Mouse (Mus musculus) large intestine, adult 2 months (tissue): Measurements from ENCODE around the gene Megf9. TPM values are rescaled to one million over a fixed set of nuclear protein-coding genes. Genes with fewer than 3 reads are reported as not detected.

Experiments
- DNase-seq: peaks from one replicate; pipeline ENCODE4 v3.0.0-alpha.2; 2012; ENCODE audit warnings: low read depth, low spot score
- WGBS: fragments of 180-500 bp; shearing (Covaris S2); methylation state at CpG from one replicate; pipeline ENCODE4 v1.1.7; 2018; 5-methylcytosine and 5-hydroxymethylcytosine counted together
- polyA plus RNA-seq: library from polyadenylated mRNA; depleted of rRNA; stranded (reverse); fragments of >200 nt; gene quantifications from 2 replicates; pipeline ENCODE4 v1.2.3, GENCODE M21; 2012; rRNA removed

Gene Megf9
- polyA plus RNA-seq = 1.6 and 5.0 TPM in 2 replicates

GRCm38 (mm10) chr4:70534891-70535269 is at the start of gene Megf9:
Gene Megf9, minus strand, starts transcription at chr4:70534995.
- DNase-seq = peak; percentile 97
- WGBS = under 1% methylated on average over 46 of the region's 46 CpGs

DNA sequence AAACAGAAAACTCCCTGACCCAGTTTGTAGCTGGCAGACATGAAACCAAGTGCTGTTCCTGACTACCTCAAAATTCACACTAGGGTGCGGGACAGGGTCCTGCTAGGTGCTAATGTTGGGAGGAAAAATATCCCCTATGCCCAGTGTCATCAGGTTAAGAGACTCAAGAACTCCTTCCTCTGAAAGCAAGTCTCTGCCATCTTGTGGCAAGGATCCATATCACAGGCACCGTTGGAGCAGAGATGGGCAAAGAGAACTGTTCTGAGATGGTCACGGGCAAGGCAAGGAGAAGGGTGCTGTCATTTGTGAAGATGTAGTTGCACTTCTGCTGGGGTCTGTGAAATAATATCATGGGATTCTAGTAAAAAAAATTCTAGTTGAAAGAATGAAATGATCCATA is 44.9 kb upstream of the Megf9 start:
- DNase-seq = no peak
- 38% methylated on average over 3 of the region's 3 CpGs for WGBS

GRCm38 (mm10) chr4:70578301-70578700 is 43.5 kb upstream of the Megf9 start:
- WGBS = 42% methylated on average over 3 of the region's 3 CpGs
- no peak for DNase-seq

DNA sequence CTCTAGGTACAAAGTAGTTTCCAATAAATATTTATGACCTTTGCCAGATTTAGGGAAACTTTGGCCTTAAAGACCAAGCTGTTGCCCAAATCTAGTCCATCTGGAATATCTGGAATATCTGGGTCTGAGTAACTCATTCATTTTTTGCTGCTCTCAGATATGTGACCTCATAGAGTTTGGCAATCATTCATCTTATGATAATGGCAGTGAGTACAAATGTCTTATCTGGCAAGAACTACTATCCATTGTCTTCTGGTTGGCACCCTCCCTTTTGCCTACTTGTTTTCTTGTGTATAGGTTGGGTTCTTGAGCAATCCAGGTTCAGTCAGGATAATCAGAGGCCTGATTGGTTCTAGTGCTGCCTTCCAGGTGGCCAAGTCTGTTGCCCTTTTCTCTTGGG is 41.3 kb upstream of the Megf9 start:
- DNase-seq = no peak

GRCm38 (mm10) chr4:70573926-70574325 is 39.1 kb upstream of the Megf9 start:
- DNase-seq = no peak
- 89% methylated on average over 2 of the region's 2 CpGs for WGBS

DNA sequence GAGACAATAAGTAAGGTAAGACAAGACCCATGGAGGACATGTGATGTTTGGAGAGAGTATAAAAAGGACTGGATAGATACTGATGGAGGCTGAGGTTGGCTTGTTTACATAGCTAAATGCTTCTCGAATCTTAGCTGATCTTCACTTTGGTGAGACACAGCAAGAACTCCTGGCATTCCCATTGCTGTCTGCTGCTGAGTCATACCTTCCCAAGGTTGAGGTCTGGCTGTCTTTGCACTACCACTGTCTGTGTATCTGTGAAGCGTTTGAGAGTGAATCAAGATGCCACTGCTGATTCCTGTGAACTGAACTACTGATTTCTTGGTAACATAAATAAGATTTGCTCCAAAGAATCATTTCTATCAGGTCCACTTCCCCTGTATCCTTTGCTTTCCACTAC is 19.1 kb upstream of the Megf9 start:
- WGBS = 43% methylated on average over 2 of the region's 2 CpGs
- DNase-seq = no peak

DNA sequence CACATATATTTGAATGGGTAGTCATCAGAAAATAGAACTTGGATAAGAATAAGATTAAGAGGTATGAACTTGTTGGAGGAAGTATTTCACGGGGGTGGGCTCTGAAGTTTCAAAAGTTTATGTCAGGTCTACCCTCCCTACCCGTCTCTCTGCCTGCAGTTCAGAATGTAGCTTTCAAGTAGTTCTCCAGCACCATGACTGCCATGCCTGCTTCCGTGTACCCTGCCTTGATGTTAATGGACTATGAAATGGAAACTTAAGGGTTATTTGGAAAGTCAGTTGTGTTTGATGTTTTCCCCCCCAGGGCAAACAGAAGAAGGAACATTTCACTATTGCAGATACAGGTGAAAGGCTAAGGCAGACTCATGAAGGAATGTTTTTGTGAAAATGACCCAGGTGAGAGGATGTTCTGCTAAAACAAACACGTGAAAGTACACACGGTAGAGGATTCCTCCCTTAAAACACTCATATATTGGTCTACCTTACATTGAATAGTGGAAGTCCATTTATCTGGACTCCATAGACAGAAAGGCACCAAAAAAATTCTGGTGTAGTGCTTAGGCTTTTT is 18.5 kb upstream of the Megf9 start:
- DNase-seq = no peak

DNA sequence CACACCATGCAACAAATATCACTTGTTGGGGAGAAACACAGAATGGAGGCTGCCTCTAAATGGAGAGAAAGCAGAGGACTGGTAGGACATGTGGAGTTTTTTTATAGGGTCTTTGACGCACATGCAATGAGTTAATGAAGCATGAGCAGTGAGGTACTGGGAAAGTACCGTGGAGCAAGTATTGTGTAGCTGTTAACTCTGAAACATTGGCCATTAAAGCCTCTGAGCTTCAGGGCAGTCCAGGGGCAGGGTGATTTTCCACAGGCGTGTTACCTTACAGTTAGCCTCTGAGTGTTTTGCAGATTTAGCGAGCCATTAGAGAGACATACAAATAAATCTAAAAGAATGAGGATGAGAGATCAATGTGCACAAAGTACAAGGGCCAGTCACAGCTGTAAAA is 17.3 kb upstream of the Megf9 start:
- DNase-seq = no peak

More for the DNA sequence above, 18.5 kb upstream of the Megf9 start:
- whole genome bisulfite sequencing = 71% methylated on average over 5 of the region's 5 CpGs

GRCm38 (mm10) chr4:70547411-70548148 is 12.8 kb upstream of the Megf9 start:
- DNase-seq = no peak
- 87% methylated on average over 8 of the region's 8 CpGs for WGBS

More for the DNA sequence above, 17.3 kb upstream of the Megf9 start:
- WGBS = 59% methylated on average over 4 of the region's 4 CpGs

DNA sequence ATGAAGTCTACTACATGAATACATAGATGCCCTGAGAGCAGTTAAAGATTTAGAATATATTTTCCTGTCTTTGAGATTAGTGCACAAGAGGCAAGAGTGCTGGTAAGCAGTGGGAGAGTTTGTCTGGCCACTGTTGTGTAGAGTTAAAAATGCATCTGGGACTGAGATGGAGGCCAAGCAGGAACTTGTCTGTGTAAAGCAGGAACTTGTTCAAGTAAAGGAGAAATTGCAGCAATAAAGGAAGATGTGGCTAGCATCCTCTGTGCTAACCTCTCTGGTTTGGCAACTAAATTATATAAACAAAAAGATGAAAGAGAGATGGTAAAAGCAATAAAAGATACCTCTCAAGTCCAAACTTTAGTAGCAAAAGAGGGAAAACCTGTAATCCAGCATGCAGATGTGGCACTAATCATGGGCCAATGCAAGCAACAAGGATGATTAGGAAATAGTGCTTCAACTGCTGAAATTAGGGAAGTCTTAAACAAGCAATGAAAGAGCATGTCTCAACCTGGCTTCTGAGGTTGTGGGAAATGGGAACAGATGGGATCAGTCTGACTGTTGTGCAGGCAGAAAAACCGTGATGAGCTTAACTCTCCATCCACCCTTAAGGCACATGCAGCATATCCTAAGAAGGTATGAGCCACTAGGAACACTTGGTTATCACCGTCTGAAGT is 11.2 kb upstream of the Megf9 start:
- WGBS = 30% methylated on average over 2 of the region's 2 CpGs
- no peak for DNase-seq

DNA sequence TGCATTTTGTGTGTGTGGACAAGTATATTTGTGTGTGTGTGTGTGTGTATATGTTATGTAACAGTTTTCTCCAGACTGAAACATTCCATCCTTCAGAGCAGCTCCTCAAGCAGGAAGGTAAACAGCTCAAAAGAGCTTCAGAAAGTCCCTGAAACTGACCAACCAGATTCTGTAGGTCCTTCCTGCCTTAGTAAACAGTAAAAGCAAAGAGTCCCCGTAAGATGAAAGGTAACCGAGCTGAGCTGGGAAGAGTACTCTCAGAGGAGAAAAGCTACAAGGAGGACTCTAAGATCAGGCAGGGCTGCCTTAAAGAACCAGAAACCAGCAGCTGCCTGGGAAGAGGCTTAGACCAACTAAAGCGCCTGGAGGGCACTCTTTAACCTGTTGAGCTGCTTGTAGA is 9.6 kb upstream of the Megf9 start:
- no peak for DNase-seq
- 67% methylated on average over 3 of the region's 3 CpGs for WGBS

GRCm38 (mm10) chr4:70542387-70542786 is 7.6 kb upstream of the Megf9 start:
- WGBS = 64% methylated on average over 2 of the region's 2 CpGs
- DNase-seq = no peak

- WGBS = 72% methylated on average over 6 of the region's 6 CpGs
Measured at GRCm38 (mm10) chr4:70540743-70541142, 5.9 kb upstream of the Megf9 start.

GRCm38 (mm10) chr4:70536661-70537580 is 2.1 kb upstream of the Megf9 start:
- no peak for DNase-seq
- WGBS = 75% methylated on average over 2 of the region's 2 CpGs

More at GRCm38 (mm10) chr4:70540743-70541142, 5.9 kb upstream of the Megf9 start:
- no peak for DNase-seq

GRCm38 (mm10) chr4:70535711-70536311 is 1.0 kb upstream of the Megf9 start:
- no peak for DNase-seq
- 9% methylated on average over 7 of the region's 7 CpGs for WGBS

DNA sequence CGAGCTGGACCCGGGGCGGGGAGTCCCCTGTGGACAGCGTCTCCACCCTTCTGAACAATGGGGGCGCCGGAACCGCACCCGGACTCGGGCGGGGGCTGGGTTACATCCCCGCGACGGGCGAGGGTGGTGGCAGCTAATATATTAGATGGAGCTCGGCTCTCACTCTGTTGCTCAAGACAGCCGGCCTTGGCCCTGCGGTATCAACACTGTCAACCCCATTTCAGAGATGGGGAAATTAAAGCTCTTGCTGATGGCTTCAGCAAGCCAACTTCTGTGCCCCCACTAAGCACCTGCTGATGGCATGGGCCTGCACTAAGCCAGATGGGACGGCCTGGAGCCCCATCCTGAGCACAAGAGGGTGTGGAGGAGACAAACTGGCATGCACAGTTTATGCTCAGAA is 494 bp upstream of the Megf9 start:
- under 1% methylated on average over 18 of the region's 18 CpGs for WGBS
- DNase-seq = no peak

DNA sequence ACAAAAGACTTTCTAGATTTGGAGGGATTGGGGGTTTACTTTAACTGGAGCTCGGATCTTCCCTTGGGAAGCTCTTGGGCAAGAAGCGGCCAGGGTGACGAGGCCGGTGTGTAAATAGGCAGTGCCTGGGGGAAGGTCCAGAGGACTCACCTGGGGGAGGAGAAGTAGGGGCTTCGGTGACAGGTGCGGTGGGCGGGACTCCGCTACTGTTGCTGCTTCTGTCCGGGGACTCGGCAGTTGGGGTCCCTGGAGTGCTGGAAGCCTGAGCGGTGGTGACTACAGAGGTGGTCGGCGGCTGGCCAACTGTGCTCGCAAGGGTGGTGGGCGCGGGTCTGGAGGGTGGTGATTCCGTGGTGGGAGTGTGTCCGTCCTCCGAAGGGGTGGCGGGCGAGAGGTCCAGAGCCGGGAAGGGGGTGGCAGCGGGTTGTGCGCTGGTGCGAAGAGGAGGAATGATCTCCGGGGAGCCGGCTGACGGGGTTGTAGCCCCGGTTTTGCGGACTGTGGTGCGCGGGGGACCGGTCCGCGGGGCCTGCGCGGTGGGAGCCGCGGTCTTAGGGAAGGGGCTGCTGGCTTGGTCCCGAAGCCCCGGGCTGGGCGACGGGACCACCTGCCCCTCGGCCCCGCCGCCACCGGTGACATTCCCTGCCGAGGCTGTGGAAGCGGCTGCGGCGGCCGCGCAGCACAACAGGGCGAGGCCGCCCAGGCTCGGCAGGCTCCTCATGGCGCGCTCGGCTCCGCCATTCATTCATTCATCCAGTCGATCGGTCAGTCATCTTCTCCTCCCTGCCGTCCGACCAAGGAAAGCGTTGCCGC is 511 bp downstream of the Megf9 start:
- DNase-seq = no peak
- under 1% methylated on average over 66 of the region's 66 CpGs for WGBS

DNA sequence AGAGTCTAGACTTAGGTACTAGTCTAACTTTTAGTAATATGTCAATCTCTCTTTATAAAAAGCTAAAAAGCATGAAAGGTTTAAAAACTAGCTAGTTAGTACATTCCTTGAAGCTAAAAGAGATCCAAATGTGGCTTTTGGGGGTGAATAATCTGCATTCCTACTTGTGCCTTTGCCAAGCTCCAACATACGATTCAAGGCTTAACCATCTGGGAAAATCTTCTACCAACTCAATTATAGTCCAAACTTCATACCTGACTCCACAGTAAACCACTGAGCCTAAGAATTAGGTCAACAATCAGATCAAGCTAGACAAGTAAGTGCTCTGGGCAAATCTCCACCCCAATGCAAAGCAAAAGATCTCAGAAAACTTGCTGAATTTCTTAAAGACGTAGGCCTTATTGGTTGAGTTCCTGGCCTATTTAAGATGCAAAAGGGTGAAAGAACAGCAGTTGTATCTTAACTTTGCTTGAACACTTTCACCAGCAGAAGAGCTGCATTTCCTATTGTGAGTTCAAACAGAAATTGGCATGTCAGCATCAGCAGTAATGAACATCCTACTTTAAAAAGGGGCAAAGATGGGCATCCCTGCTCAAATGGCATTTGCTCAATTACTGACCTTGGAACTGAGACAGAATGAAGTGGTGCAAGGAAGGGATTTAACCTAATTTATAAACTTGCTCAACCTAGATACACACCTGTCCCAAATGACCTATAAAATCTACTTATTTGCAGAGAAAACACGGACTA is 1.6 kb downstream of the Megf9 start:
- no peak for DNase-seq
- WGBS = 29% methylated on average over 3 of the region's 3 CpGs
